Mouse (Mus musculus) myocyte (in vitro differentiated cells): ENCODE data around the gene Orc5. TPM values are rescaled to one million over a fixed set of nuclear protein-coding genes. Genes with fewer than 3 reads are reported as not detected.

ENCODE experiments used
- H3K27me3 ChIP-seq: one replicate; pipeline ENCODE4 v1.6.1; 2011; ENCODE audit not compliant: control insufficient read depth, insufficient read depth, insufficient read length
- H3K36me3 ChIP-seq: one replicate; pipeline ENCODE4 v1.6.1; 2011; ENCODE audit not compliant: control insufficient read depth, insufficient read depth
- H3K4me2 ChIP-seq: one replicate; pipeline ENCODE4 v1.6.1; 2011; ENCODE audit warnings: low read depth, control low read depth
- H3K4me3 ChIP-seq: one replicate; pipeline ENCODE4 v1.5.1; 2011; ENCODE audit warnings: mild to moderate bottlenecking, control low read depth, moderate library complexity
- H3K79me2 ChIP-seq: one replicate; pipeline ENCODE4 v1.6.1; 2011; ENCODE audit not compliant: control insufficient read depth, insufficient read depth
- H3ac ChIP-seq: one replicate; pipeline ENCODE4 v1.6.1; 2011; ENCODE audit not compliant: control insufficient read depth, insufficient read length
- CEBPB ChIP-seq: IDR thresholded peaks from 2 replicates; pipeline ENCODE4 v1.6.1; 2011; ENCODE audit warnings: mild to moderate bottlenecking, moderate library complexity; ENCODE audit not compliant: poor library complexity, insufficient read depth, severe bottlenecking
- E2F4 ChIP-seq: IDR thresholded peaks from one replicate; pipeline ENCODE4 v1.6.1; 2011; ENCODE audit warnings: mild to moderate bottlenecking, control low read depth, moderate library complexity; ENCODE audit not compliant: insufficient read depth
- MAX ChIP-seq: IDR thresholded peaks from one replicate; pipeline ENCODE4 v1.6.1; 2011; ENCODE audit warnings: low read depth, mild to moderate bottlenecking, control low read depth
- MYOD1 ChIP-seq, 3 experiments: IDR thresholded peaks; one replicate each; pipeline ENCODE4 v1.6.1; 2011; ENCODE audit warnings: control low read depth in 2 of 3, low read depth in 2 of 3, mild to moderate bottlenecking in 2 of 3, moderate library complexity in 1 of 3; ENCODE audit not compliant: insufficient read length in 2 of 3, control insufficient read depth in 1 of 3
- MYOG ChIP-seq, 3 experiments: IDR thresholded peaks; one replicate each; pipeline ENCODE4 v1.6.1; 2011; ENCODE audit warnings: control low read depth in 2 of 3, low read depth in 2 of 3, mild to moderate bottlenecking in 2 of 3; ENCODE audit not compliant: insufficient read length in 2 of 3, control insufficient read depth in 1 of 3, insufficient read depth in 1 of 3
- POLR2A ChIP-seq: IDR thresholded peaks from one replicate; pipeline ENCODE4 v1.6.1; 2011; ENCODE audit warnings: low read depth, mild to moderate bottlenecking, control low read depth, moderate library complexity; ENCODE audit not compliant: insufficient read length
- POLR2AphosphoS2 ChIP-seq: IDR thresholded peaks from one replicate; pipeline ENCODE4 v1.6.1; 2011; ENCODE audit warnings: low read depth, control low read depth; ENCODE audit not compliant: insufficient read length
- REST ChIP-seq: IDR thresholded peaks from one replicate; pipeline ENCODE4 v1.6.1; 2011; ENCODE audit warnings: mild to moderate bottlenecking, control low read depth, moderate library complexity; ENCODE audit not compliant: insufficient read depth, insufficient read length
- SRF ChIP-seq: IDR thresholded peaks from one replicate; pipeline ENCODE4 v1.6.1; 2011; ENCODE audit warnings: low read depth; ENCODE audit not compliant: control insufficient read depth, insufficient read length
- TCF12 ChIP-seq: IDR thresholded peaks from one replicate; pipeline ENCODE4 v1.6.1; 2011; ENCODE audit warnings: mild to moderate bottlenecking, control low read depth; ENCODE audit not compliant: poor library complexity, insufficient read depth, severe bottlenecking
- TCF3 ChIP-seq: IDR thresholded peaks from one replicate; pipeline ENCODE4 v1.6.1; 2011; ENCODE audit warnings: low read depth, control low read depth; ENCODE audit not compliant: insufficient read length
- USF1 ChIP-seq: IDR thresholded peaks from one replicate; pipeline ENCODE4 v1.6.1; 2011; ENCODE audit warnings: low read depth, mild to moderate bottlenecking, control low read depth, moderate library complexity
- polyA plus RNA-seq: library from polyadenylated mRNA; unstranded; fragments of >200 nt; fragmentation: generic; extraction: Trizol; gene quantifications from one replicate; pipeline ENCODE4 v1.2.1, GENCODE M21; 2012; ENCODE audit warnings: missing spikeins

Gene Orc5
- polyA plus RNA-seq, 1 experiment, result 9.5 TPM

DNA sequence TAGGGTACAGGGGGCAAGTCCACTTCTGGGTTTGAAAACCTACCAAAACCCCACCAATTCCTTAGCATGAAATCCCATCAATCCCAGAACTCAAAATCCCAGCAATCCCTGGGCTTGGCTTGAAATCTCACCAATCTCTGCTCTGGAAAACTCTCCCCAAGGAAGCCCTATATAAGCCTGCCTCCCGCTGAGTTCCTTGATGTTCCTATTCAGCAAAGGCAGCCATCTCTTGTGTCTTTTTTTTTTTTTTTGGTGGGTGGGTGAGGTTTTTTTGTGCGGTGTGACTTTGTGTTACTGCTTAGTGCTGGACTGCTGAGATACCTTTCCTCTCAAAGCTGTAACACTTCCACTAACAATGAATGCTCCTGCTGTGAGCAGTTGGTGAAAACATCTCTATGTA, 15.5 kb upstream of the Orc5 start:
- Histone ChIP-seq H3K4me3 (no peak overlapping the region), H3K36me3 (no peaks in the 10 kb centered on the region), H3ac (no peak overlapping the region), H3K27me3 (no peaks in the 10 kb centered on the region), H3K79me2 (no peaks in the 10 kb centered on the region), H3K4me2 (no peak overlapping the region)
- TF ChIP-seq POLR2A (no peak), TCF3 (no peak), MAX (no peak), TCF12 (no peak), SRF (no peak), MYOD1 (IDR thresholded peaks at IDR 0.05; ENCODE audit: control insufficient read depth in 1 of 3, insufficient read length in 2 of 3, low read depth in 2 of 3) (no peak), REST (no peak), USF1 (no peak), POLR2AphosphoS2 (no peak), CEBPB (no peak), E2F4 (no peak), MYOG (IDR thresholded peaks at IDR 0.05; ENCODE audit: control insufficient read depth in 1 of 3, insufficient read depth in 1 of 3, insufficient read length in 2 of 3, low read depth in 2 of 3) (no peak)

- H3K4me2 ChIP-seq, result no peak overlapping the region
- no peak overlapping the region for H3K4me3 ChIP-seq
- H3K36me3 ChIP-seq, result no peaks in the 10 kb centered on the region
- H3K79me2 ChIP-seq, result no peaks in the 10 kb centered on the region
- no peaks in the 10 kb centered on the region for H3K27me3 ChIP-seq
- no peak for TF ChIP-seq TCF12
- TF ChIP-seq MAX, result no peak
- TF ChIP-seq POLR2A, result no peak
- H3ac ChIP-seq, result no peak overlapping the region
These were observed 9.6 kb upstream of the Orc5 start for GRCm38 (mm10) chr5:22559801-22560200.

DNA sequence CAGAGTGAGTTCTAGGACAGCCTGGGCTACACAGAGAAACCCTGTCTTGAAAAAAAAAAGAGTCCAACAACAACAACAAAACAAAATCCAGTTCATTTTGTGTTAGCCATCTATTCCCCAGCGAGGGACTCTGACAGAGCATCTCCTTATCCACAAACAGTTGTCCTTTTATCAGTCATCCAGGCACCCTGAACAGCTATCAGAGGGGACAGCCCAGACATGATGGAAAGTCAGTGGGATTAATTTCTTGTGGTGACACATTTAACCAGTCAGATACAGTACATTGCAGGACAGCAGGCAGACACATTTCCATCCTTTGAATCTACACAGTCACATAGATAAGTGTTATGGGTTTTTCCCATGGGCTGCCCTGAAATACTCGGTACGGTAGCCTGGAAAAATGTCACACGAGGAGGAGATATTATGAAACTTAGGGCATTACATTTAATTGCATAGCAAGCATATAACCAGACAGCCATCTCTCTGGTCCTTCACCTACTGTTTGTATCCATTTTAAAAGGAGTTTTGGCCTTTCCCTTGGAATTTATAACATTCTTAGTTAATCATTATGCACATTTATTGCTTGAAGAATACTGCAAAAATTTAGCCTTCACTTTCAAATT, 7.4 kb upstream of the Orc5 start:
- Histone ChIP-seq H3K36me3 (no peaks in the 10 kb centered on the region), H3K4me2 (no peak overlapping the region), H3ac (no peak overlapping the region), H3K4me3 (no peak overlapping the region), H3K79me2 (no peaks in the 10 kb centered on the region), H3K27me3 (no peaks in the 10 kb centered on the region)
- TF ChIP-seq E2F4 (no peak), TCF12 (no peak), MYOD1 (IDR thresholded peaks at IDR 0.05; ENCODE audit: control insufficient read depth in 1 of 3, insufficient read length in 2 of 3, low read depth in 2 of 3) (no peak), REST (no peak)

DNA sequence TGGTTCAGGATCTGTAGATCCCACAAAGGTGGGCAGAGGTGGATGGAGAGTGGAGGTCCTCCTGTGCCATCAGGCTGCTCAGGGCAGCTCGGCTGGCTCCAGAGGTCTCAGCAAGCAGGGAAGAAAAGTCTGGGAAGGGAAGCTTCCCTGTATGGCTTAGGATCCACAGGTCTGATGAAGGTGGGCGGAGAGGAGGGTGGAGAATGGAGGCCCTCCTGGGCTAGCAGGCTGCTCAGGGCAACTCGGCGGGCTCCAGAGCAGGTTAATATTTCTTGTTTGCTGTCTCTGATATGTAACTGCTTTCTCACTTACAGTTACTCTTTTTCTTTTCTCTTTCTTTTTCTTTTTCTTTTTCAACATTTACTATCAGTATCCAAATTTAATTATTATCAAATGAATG, 6.5 kb upstream of the Orc5 start:
- no peak overlapping the region for H3K4me2 ChIP-seq
- H3K27me3 ChIP-seq, result no peaks in the 10 kb centered on the region
- H3ac ChIP-seq, result no peak overlapping the region
- no peaks in the 10 kb centered on the region for H3K79me2 ChIP-seq
- H3K4me3 ChIP-seq, result no peak overlapping the region
- H3K36me3 ChIP-seq, result no peaks in the 10 kb centered on the region
- TF ChIP-seq MAX (no peak), CEBPB (no peak), POLR2AphosphoS2 (no peak), MYOD1 (IDR thresholded peaks at IDR 0.05; ENCODE audit: control insufficient read depth in 1 of 3, insufficient read length in 2 of 3, low read depth in 2 of 3) (no peak), POLR2A (no peak), USF1 (no peak), MYOG (IDR thresholded peaks at IDR 0.05; ENCODE audit: control insufficient read depth in 1 of 3, insufficient read depth in 1 of 3, insufficient read length in 2 of 3, low read depth in 2 of 3) (no peak), TCF3 (no peak), E2F4 (no peak), REST (no peak), TCF12 (no peak)

GRCm38 (mm10) chr5:22552233-22552765, 2.1 kb upstream of the Orc5 start:
- peaks cover 13% of the 10 kb centered on the region for H3K79me2 ChIP-seq
- H3K4me3 ChIP-seq, result no peak overlapping the region
- H3K4me2 ChIP-seq, result no peak overlapping the region
- no peak for TF ChIP-seq USF1
- no peak for TF ChIP-seq POLR2AphosphoS2
- no peak for TF ChIP-seq POLR2A
- TF ChIP-seq MAX, result no peak
- no peak for TF ChIP-seq TCF12
- TF ChIP-seq SRF, result no peak
- no peak for TF ChIP-seq MYOG (IDR thresholded peaks at IDR 0.05; ENCODE audit: control insufficient read depth in 1 of 3, insufficient read depth in 1 of 3, insufficient read length in 2 of 3, low read depth in 2 of 3)
- TF ChIP-seq TCF3, result no peak
- no peak for TF ChIP-seq E2F4
- TF ChIP-seq REST, result no peak
- TF ChIP-seq MYOD1 (IDR thresholded peaks at IDR 0.05; ENCODE audit: control insufficient read depth in 1 of 3, insufficient read length in 2 of 3, low read depth in 2 of 3), result no peak
- TF ChIP-seq CEBPB, result no peak
- H3K27me3 ChIP-seq, result no peaks in the 10 kb centered on the region
- H3K36me3 ChIP-seq, result no peaks in the 10 kb centered on the region
- no peak overlapping the region for H3ac ChIP-seq
